Mouse (Mus musculus): ENCODE data around the gene Dennd1b. TPM values are rescaled to one million over a fixed set of nuclear protein-coding genes. Genes with fewer than 3 reads are reported as not detected.

Gene Dennd1b
- total and polyA plus RNA-seq, 2 experiments from 2014 or later: 8.9 to 19.8 TPM

DNA sequence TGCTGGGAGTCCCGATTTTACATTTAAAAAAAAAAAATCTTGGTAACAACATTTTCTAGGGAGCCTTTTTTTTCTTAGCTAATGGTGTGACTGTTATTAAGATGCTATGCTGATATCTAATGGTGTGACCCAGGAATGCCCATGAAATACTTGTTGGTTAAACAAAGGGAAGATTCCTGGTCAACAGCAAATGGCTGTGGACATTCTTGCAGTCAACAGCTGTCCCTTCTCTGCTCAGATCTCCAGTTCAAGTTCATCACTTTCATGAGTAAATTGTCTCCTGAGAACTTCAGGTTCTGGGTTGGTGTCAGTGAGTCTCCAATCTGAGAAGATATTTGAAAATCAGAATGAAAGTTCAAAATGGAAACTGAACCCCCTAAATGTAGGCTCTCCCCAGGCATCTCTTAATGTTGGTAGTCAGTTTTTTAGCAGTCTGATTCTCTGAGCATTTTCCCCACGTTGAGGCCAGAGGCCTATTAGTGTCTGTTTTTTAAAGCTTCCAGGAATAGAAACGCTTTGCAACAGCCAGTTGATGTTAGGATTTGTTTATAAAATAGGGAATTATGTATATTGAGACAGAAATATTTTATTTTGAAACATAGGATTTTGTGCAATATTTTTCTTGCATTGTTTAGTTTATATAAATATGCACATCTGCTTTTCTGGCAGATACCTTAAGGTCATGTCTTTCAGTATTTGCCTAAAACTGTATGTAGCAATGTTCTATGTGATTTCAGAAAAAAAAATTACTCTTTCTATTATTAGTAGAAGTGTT, 211.0 kb downstream of the Dennd1b start:
- H3K27me3 ChIP-seq (ENCODE audit: insufficient read depth, low read length): no peaks in the 10 kb centered on the region
- DNase-seq (ENCODE audit: low spot score) (no peak), ATAC-seq (ENCODE audit: low FRiP score) (no peak)
- no peak for TF ChIP-seq CTCF (IDR thresholded peaks at IDR 0.05)
- 77% methylated on average over 3 of the region's 3 CpGs for WGBS
- H3K27ac ChIP-seq (ENCODE audit: low read depth, low read length): no peak overlapping the region
- no peak overlapping the region for H3K4me3 ChIP-seq (ENCODE audit: low read depth, low read length)
- no peaks in the 10 kb centered on the region for H3K4me1 ChIP-seq (ENCODE audit: insufficient read depth, low read length)
- no peaks in the 10 kb centered on the region for H3K9me3 ChIP-seq (ENCODE audit: low read length)
- peaks cover 10% of the 10 kb centered on the region; the same call in 1 of the 2 replicates for H3K36me3 ChIP-seq (ENCODE audit: insufficient read depth, low read length)
- H3K9ac ChIP-seq (replicated peaks; ENCODE audit: low read length, poor library complexity, severe bottlenecking): no peak overlapping the region
- H3K4me2 ChIP-seq (ENCODE audit: low read depth, low read length, poor library complexity, severe bottlenecking): no peak overlapping the region

DNA sequence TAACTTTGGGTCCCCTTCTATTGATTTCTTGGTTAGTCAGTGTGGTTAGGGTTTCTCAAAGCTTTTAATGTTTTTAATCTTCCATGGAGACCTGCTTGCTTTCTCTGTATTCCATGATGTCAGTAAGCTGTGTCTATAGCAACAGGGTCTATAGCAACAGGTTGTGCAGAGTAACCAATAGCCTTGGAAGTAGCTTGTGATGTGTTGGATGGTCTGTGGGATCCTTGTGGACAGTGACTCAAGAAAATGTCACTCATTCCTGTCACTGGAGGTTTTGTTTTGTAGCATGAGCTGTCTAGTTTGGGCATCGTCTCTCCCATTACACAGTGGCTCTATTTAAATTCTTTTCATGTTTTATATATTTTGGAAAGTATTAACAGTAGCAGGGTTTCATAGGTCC, 216.5 kb downstream of the Dennd1b start:
- H3K9ac ChIP-seq (replicated peaks; ENCODE audit: low read length, poor library complexity, severe bottlenecking): no peak overlapping the region
- peak; percentile 14 for DNase-seq (ENCODE audit: low spot score)
- TF ChIP-seq CTCF (IDR thresholded peaks at IDR 0.05): no peak
- no peak overlapping the region for H3K27ac ChIP-seq (ENCODE audit: low read depth, low read length)
- no peaks in the 10 kb centered on the region for H3K4me1 ChIP-seq (ENCODE audit: insufficient read depth, low read length)
- no peaks in the 10 kb centered on the region for H3K9me3 ChIP-seq (ENCODE audit: low read length)
- no peak for ATAC-seq (ENCODE audit: low FRiP score)
- H3K4me2 ChIP-seq (ENCODE audit: low read depth, low read length, poor library complexity, severe bottlenecking): no peak overlapping the region
- H3K4me3 ChIP-seq (ENCODE audit: low read depth, low read length): no peak overlapping the region
- WGBS: 84% methylated on average over 1 of the region's 1 CpGs
- no peaks in the 10 kb centered on the region for H3K27me3 ChIP-seq (ENCODE audit: insufficient read depth, low read length)
- H3K36me3 ChIP-seq (ENCODE audit: insufficient read depth, low read length): no peaks in the 10 kb centered on the region

DNA sequence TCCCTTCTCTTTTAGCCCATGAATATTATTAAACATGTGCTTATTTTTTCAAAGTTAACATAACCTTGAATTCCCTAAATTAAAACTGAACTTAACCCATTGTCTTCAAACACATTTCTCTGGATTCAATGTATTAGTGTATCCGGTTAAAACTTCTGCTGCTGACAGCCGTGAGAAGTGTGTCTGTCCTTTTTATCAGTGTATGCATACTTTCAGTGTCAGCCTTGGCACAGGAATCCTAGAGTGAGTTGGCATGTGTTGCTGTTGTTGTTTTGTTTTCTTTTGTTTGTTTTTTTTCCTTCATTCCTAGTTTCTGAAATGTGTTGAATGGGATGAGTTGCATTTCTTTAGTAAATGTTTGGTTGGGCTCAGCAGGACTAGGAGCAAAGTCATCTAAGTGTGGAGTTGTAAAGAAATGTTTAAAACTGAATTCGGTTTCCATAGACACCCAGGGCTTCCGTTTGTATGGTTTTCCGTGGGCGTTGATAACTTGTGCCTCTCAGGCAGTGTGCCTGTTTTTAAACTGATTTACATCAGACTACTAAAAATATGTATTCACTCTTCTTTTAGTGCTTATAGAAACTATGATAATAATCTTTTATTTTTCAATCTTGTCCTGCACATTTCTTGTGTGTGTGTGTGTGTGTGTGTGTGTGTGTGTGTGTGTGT, 217.4 kb downstream of the Dennd1b start:
- ATAC-seq (ENCODE audit: low FRiP score): no peak
- 53% methylated on average over 6 of the region's 6 CpGs for WGBS

DNA sequence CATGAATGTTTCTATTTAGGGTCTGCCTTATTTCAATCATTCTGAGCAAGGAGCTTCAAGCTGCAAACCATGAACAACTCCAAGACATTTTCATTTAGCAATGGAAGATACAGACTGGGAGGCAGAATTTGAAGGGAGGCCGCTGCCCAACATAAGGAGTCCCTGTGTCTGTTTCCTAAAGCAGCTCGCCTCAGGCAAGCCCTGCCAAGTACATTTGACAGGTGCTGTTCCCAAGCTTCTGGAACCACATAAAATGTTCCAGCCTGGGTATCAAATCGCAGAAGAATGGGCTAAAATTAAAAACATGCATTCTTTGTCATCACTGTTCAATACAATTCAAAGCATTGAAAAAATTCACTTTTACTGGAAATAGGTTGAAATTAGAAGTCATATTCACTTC, 229.4 kb downstream of the Dennd1b start:
- H3K27ac ChIP-seq (ENCODE audit: low read depth, low read length): no peak overlapping the region
- WGBS: 86% methylated on average over 3 of the region's 3 CpGs

More for the DNA sequence above, 217.4 kb downstream of the Dennd1b start:
- DNase-seq (ENCODE audit: low spot score): no peak
- no peak overlapping the region for H3K9ac ChIP-seq (replicated peaks; ENCODE audit: low read length, poor library complexity, severe bottlenecking)
- H3K27me3 ChIP-seq (ENCODE audit: insufficient read depth, low read length): no peaks in the 10 kb centered on the region
- no peaks in the 10 kb centered on the region for H3K36me3 ChIP-seq (ENCODE audit: insufficient read depth, low read length)
- no peak overlapping the region for H3K4me3 ChIP-seq (ENCODE audit: low read depth, low read length)
- no peak overlapping the region for H3K27ac ChIP-seq (ENCODE audit: low read depth, low read length)
- no peak overlapping the region for H3K4me2 ChIP-seq (ENCODE audit: low read depth, low read length, poor library complexity, severe bottlenecking)
- no peak for TF ChIP-seq CTCF (IDR thresholded peaks at IDR 0.05)
- H3K9me3 ChIP-seq (ENCODE audit: low read length): no peaks in the 10 kb centered on the region
- no peaks in the 10 kb centered on the region for H3K4me1 ChIP-seq (ENCODE audit: insufficient read depth, low read length)

DNA sequence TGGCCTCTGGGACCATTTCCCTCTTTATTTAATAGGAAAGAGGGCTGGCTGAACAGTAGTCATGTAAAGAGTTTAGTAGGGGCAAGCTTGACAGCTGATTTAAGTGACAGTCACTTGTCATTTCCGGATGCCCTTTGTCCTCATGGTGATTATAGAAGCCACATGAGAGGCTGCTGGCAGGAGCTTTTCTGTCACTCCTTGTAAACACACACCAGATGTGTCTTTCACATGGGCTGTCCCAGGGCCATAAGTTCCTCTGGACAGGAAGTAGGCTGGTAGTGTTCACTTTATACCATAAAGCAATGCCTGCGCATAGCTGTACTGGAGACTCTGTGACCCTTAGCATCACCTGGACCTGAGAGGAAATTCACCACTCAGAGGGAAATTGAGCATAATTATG, 230.8 kb downstream of the Dennd1b start:
- Histone ChIP-seq H3K4me2 (ENCODE audit: low read depth, low read length, poor library complexity, severe bottlenecking) (no peak overlapping the region), H3K27ac (ENCODE audit: low read depth, low read length) (no peak overlapping the region), H3K4me3 (ENCODE audit: low read depth, low read length) (no peak overlapping the region), H3K4me1 (ENCODE audit: insufficient read depth, low read length) (no peaks in the 10 kb centered on the region), H3K36me3 (ENCODE audit: insufficient read depth, low read length) (no peaks in the 10 kb centered on the region), H3K9ac (replicated peaks; ENCODE audit: low read length, poor library complexity, severe bottlenecking) (no peak overlapping the region), H3K9me3 (ENCODE audit: low read length) (no peaks in the 10 kb centered on the region), H3K27me3 (ENCODE audit: insufficient read depth, low read length) (no peaks in the 10 kb centered on the region)
- no peak for TF ChIP-seq CTCF (IDR thresholded peaks at IDR 0.05)
- no peak for DNase-seq (ENCODE audit: low spot score)
- 63% methylated on average over 2 of the region's 2 CpGs for WGBS
- no peak for ATAC-seq (ENCODE audit: low FRiP score)

More for the DNA sequence above, 229.4 kb downstream of the Dennd1b start:
- no peak for TF ChIP-seq CTCF (IDR thresholded peaks at IDR 0.05)
- Histone ChIP-seq H3K27me3 (ENCODE audit: insufficient read depth, low read length) (no peaks in the 10 kb centered on the region), H3K9me3 (ENCODE audit: low read length) (no peaks in the 10 kb centered on the region), H3K36me3 (ENCODE audit: insufficient read depth, low read length) (no peaks in the 10 kb centered on the region), H3K4me2 (ENCODE audit: low read depth, low read length, poor library complexity, severe bottlenecking) (no peak overlapping the region), H3K4me3 (ENCODE audit: low read depth, low read length) (no peak overlapping the region), H3K9ac (replicated peaks; ENCODE audit: low read length, poor library complexity, severe bottlenecking) (no peak overlapping the region), H3K4me1 (ENCODE audit: insufficient read depth, low read length) (no peaks in the 10 kb centered on the region)
- DNase-seq (ENCODE audit: low spot score) (no peak), ATAC-seq (ENCODE audit: low FRiP score) (no peak)

DNA sequence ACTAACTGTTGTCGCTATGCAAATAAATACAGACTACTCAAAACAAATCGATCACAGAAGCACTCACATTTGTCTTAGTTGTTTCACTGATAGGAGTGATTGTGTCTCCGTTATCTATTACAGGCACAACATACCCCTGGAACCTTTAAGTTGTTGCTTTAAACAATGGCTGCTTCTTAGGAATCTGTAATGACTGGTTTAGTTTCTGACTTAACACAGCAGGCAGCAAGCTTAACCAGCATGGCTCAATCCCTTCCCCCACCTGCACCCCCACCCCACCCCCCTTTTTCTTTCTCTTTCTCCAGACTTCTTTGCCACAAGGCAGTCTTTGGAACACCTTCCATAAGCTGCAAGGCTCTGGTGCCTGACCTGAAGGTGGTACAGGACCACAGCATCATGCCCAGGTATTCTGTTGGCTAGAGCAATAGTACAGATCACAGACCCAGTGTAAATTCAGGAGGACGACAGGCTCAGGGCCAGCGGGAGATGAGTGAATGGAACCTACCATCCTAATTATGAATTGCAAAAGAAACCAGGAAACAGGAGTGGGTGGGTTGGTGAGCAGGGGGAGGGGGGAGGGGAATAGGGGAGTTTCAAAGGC, 231.3 kb downstream of the Dennd1b start:
- 16% methylated on average over 5 of the region's 5 CpGs for WGBS
- no peak for DNase-seq (ENCODE audit: low spot score)

More for the DNA sequence above, 231.3 kb downstream of the Dennd1b start:
- no peak for TF ChIP-seq CTCF (IDR thresholded peaks at IDR 0.05)
- no peaks in the 10 kb centered on the region for H3K27me3 ChIP-seq (ENCODE audit: insufficient read depth, low read length)
- H3K36me3 ChIP-seq (ENCODE audit: insufficient read depth, low read length): no peaks in the 10 kb centered on the region
- no peak overlapping the region for H3K9ac ChIP-seq (replicated peaks; ENCODE audit: low read length, poor library complexity, severe bottlenecking)
- H3K4me1 ChIP-seq (ENCODE audit: insufficient read depth, low read length): no peaks in the 10 kb centered on the region
- H3K4me3 ChIP-seq (ENCODE audit: low read depth, low read length): no peak overlapping the region
- no peak for ATAC-seq (ENCODE audit: low FRiP score)
- no peak overlapping the region for H3K4me2 ChIP-seq (ENCODE audit: low read depth, low read length, poor library complexity, severe bottlenecking)
- H3K27ac ChIP-seq (ENCODE audit: low read depth, low read length): no peak overlapping the region
- no peaks in the 10 kb centered on the region for H3K9me3 ChIP-seq (ENCODE audit: low read length)

All from midbrain, postnatal 0 days (tissue).